Mouse (Mus musculus) CD4-positive, CD25-positive, alpha-beta regulatory T cell (primary cell): ENCODE results near the gene Adk. TPM values are rescaled to one million over a fixed set of nuclear protein-coding genes. Genes with fewer than 3 reads are reported as not detected.

Experiments used
- polyA plus RNA-seq: library from polyadenylated mRNA; unstranded; fragments of 100-300 nt; shearing (Covaris generic); gene quantifications from one replicate; pipeline ENCODE4 v1.2.1, GENCODE M21; 2017

Gene Adk
- polyA plus RNA-seq = 123 TPM

DNA sequence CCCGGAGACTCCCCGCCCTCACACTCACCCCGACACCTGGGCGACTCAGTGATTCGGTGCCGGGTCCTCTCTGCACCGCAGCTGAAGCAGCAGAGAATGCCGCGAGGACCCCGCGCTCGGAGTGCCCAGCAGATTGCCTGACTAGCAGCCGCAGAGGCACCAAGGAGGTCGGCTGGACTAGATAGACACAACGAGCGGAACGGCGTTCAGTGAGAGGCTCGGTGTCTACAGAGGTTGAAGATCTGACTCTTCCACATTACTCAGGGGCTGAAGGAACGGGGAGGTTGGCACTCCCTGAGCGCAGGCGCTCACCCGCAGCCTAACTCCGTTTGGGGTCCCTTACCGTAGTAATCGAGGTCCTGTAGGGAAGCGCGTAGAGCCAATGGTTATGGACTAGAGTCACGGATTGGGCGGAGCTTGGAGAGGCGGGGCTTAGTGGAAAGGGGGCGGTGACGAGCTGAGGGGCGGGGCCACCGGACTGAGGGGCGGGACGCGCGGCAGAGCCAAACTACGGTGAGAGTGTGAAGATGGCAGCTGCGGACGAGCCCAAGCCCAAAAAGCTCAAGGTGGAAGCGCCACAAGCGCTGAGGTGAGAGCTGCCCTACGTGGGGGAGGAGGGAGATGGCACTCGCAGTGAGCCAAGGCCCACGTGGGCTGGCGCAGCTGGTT, at the start of gene Adk, which contains the start of gene Ap3m1:
Gene Adk (plus strand): TSS at position 463 of the 669 bp plus-strand sequence.
Gene Ap3m1 (minus strand): TSS at position 397 of the 669 bp plus-strand sequence.

DNA sequence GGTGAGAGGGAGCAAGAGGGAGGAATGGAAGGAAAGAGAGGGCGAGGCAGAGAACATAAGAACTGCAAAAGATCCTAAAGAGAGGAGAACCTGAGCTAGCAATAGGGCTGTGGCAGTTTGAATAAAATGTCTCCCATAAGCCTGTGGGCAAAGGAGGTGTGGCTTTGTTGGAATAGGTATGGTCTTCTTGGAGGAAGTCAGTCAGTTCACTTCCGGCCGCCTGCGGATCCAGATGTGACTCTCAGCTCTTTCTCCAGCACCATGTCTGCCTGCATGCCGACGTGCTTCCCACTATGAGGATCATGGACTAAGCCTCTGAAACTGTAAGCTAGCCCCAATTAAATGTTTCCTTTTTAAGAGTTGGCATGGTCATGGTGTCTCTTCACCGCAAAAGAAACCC, 428.9 kb downstream of the Adk start, which contains the start of gene Kat6b:
Gene Kat6b (plus strand): TSS at position 204 of the 400 bp plus-strand sequence.

Other genes with a start within 250 kb of the Adk start
- gene Plau, start 215.9 kb upstream of the Adk start, polyA plus RNA-seq = not detected
- gene Vcl, start 123.2 kb upstream of the Adk start, polyA plus RNA-seq = 1.7 TPM
- 64.7 TPM for gene Ap3m1, start 66 bp upstream of the Adk start, polyA plus RNA-seq